Mouse (Mus musculus) liver, embryonic 11.5 days (tissue): ENCODE data around the gene Krtcap2. TPM values are rescaled to one million over a fixed set of nuclear protein-coding genes. Genes with fewer than 3 reads are reported as not detected.

Experiments used
- ATAC-seq: fragments of 200-750 bp; cut with Nextera tagmentation; replicated peaks from 2 replicates; pipeline ENCODE4 v1.8.0; 2017; ENCODE audit warnings: moderate number of reproducible peaks, mild to moderate bottlenecking, moderate TSS enrichment, moderate library complexity; ENCODE audit not compliant: low FRiP score
- DNase-seq: peaks from one replicate; pipeline ENCODE4 v3.0.0-alpha.2; 2017; ENCODE audit warnings: low spot score
- H3K27ac ChIP-seq: fragments of 300-500 bp; sonication (generic); 2 replicates; pipeline ENCODE4 v1.5.1; 2014; ENCODE audit warnings: mild to moderate bottlenecking, low read depth, low read length, control low read depth
- H3K27me3 ChIP-seq: fragments of 300-500 bp; sonication (generic); replicated peaks from 2 replicates; pipeline ENCODE4 v1.6.1; 2014; ENCODE audit warnings: low read length, mixed read lengths; ENCODE audit not compliant: control insufficient read depth, insufficient read depth
- H3K36me3 ChIP-seq: fragments of 300-500 bp; sonication (generic); 2 replicates; pipeline ENCODE4 v1.6.1; 2014; ENCODE audit warnings: mild to moderate bottlenecking, low read length, moderate library complexity, mixed read lengths; ENCODE audit not compliant: control insufficient read depth, insufficient read depth
- H3K4me1 ChIP-seq: fragments of 300-500 bp; sonication (generic); replicated peaks from 2 replicates; pipeline ENCODE4 v1.6.1; 2014; ENCODE audit warnings: low read length, mixed read lengths; ENCODE audit not compliant: control insufficient read depth, insufficient read depth
- H3K4me2 ChIP-seq: fragments of 300-500 bp; sonication (generic); 2 replicates; pipeline ENCODE4 v1.6.1; 2014; ENCODE audit warnings: mild to moderate bottlenecking, control low read depth, moderate library complexity
- H3K4me3 ChIP-seq: fragments of 300-500 bp; sonication (generic); 2 replicates; pipeline ENCODE4 v1.5.1; 2014; ENCODE audit warnings: low read depth, low read length, control low read depth
- H3K9ac ChIP-seq: fragments of 300-500 bp; sonication (generic); 2 replicates; pipeline ENCODE4 v1.6.1; 2014; ENCODE audit warnings: low read depth, low read length, control low read depth
- H3K9me3 ChIP-seq: fragments of 300-500 bp; sonication (generic); 2 replicates; pipeline ENCODE4 v1.6.1; 2016; ENCODE audit warnings: low read length, inconsistent platforms, mixed read lengths; ENCODE audit not compliant: control insufficient read depth
- WGBS: fragments of 180-500 bp; shearing (Covaris S2); extraction: QIAGEN DNeasy Blood & Tissue Kit; methylation state at CpG from one replicate; pipeline ENCODE4 v1.1.7; 2014; 5-methylcytosine and 5-hydroxymethylcytosine counted together
- polyA plus RNA-seq: library from polyadenylated mRNA; unstranded; fragments of >200 nt; fragmentation: Nextera tagmentation; extraction: Ambion mirVana; gene quantifications from 2 replicates; pipeline ENCODE4 v1.2.1, GENCODE M21; 2014

Krtcap2 gene
- 246 and 251 TPM in 2 replicates for polyA plus RNA-seq

DNA sequence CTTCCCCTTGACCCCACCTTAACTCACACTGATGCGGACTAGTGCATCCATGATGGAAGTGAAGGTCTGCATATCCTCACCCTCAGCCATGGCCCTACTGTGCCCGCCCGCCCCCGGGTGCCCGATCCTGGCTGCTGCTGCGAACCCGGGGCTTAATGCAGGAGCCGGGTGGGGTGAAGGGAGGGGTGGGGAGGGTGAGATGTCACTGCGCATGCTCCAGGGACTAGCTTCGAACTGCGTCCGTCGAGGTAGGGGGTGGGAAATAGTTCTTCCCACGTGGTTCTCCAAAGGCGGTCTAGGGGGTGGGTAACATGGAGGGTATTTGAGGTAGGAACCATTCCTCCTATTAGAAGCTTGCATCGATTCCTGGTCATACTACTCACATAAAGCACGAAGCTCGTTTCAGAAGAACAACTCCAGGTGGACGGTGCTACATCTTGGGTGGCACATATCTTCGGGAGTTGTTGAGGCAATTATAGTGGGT lies at the start of gene Krtcap2:
Gene Krtcap2, plus strand, starts transcription at position 279 of the 484 bp plus-strand sequence.
- DNase-seq, result no peak
- H3K4me1 ChIP-seq, result peaks cover 34% of the 10 kb centered on the region
- WGBS, result 6% methylated on average over 20 of the region's 20 CpGs
- peak within 1 kb of the TSS; percentile 75 for H3K4me3 ChIP-seq
- ATAC-seq, result peak; percentile 4; the same call in 1 of the 2 replicates
- H3K9ac ChIP-seq, result peak within 1 kb of the TSS; percentile 73
- H3K27me3 ChIP-seq, result peaks cover 24% of the 10 kb centered on the region
- peak within 1 kb of the TSS; percentile 84 for H3K4me2 ChIP-seq
- no peaks in the 10 kb centered on the region for H3K9me3 ChIP-seq
- H3K36me3 ChIP-seq, result no peaks in the 10 kb centered on the region
- H3K27ac ChIP-seq, result 0 out of 2 replicates have a peak within 1 kb of the TSS, but pooled peaks have one; percentile 6

- peak overlapping the region; percentile 87 for H3K27ac ChIP-seq
- peak; percentile 87 for DNase-seq
- H3K9me3 ChIP-seq, result no peaks in the 10 kb centered on the region
- WGBS, result 8% methylated on average over 33 of the region's 33 CpGs
- peak overlapping the region; percentile 75 for H3K9ac ChIP-seq
- H3K36me3 ChIP-seq, result no peaks in the 10 kb centered on the region
- H3K4me3 ChIP-seq, result peak overlapping the region; percentile 59
- ATAC-seq, result peak; percentile 96
- H3K27me3 ChIP-seq, result no peaks in the 10 kb centered on the region; the same call in 1 of the 2 replicates
- peak overlapping the region; percentile 90 for H3K4me2 ChIP-seq
- peaks cover 9% of the 10 kb centered on the region for H3K4me1 ChIP-seq
These were observed 49.5 kb upstream of the Krtcap2 start for GRCm38 (mm10) chr3:89195979-89196877.

- Histone ChIP-seq H3K27me3 (no peaks in the 10 kb centered on the region; the same call in 1 of the 2 replicates), H3K27ac (no peak overlapping the region), H3K9ac (no peak overlapping the region), H3K4me3 (no peak overlapping the region), H3K9me3 (no peaks in the 10 kb centered on the region), H3K36me3 (peaks cover 4% of the 10 kb centered on the region; the same call in 1 of the 2 replicates), H3K4me1 (peaks cover 12% of the 10 kb centered on the region), H3K4me2 (no peak overlapping the region)
- DNase-seq (no peak), ATAC-seq (no peak)
- 63% methylated on average over 3 of the region's 3 CpGs for WGBS
These were observed 45.9 kb upstream of the Krtcap2 start for GRCm38 (mm10) chr3:89199839-89200238.

- Histone ChIP-seq H3K36me3 (peaks cover 10% of the 10 kb centered on the region), H3K9me3 (no peaks in the 10 kb centered on the region), H3K9ac (peak within 1 kb of the TSS; percentile 55), H3K27me3 (no peaks in the 10 kb centered on the region; the same call in 1 of the 2 replicates), H3K4me2 (peak within 1 kb of the TSS; percentile 83), H3K27ac (peak within 1 kb of the TSS; percentile 5; the same call in 1 of the 2 replicates), H3K4me1 (peaks cover 3% of the 10 kb centered on the region), H3K4me3 (peak within 1 kb of the TSS; percentile 55)
- 26% methylated on average over 13 of the region's 13 CpGs for WGBS
- ATAC-seq, result peak; percentile 82
- DNase-seq, result peak; percentile 78
These were observed 43.3 kb upstream of the Krtcap2 start, which contains the start of gene Gba for GRCm38 (mm10) chr3:89202253-89203141. TSS of gene Gba (plus strand) at chr3:89202928.

GRCm38 (mm10) chr3:89203142-89203514 lies 42.6 kb upstream of the Krtcap2 start:
- Histone ChIP-seq H3K4me3 (peak overlapping the region; percentile 55), H3K9me3 (no peaks in the 10 kb centered on the region), H3K4me2 (peak overlapping the region; percentile 83), H3K27me3 (no peaks in the 10 kb centered on the region; the same call in 1 of the 2 replicates), H3K4me1 (peaks cover 3% of the 10 kb centered on the region), H3K9ac (peak overlapping the region; percentile 55), H3K27ac (peak overlapping the region; percentile 5; the same call in 1 of the 2 replicates), H3K36me3 (peaks cover 16% of the 10 kb centered on the region)
- WGBS, result 30% methylated on average over 5 of the region's 5 CpGs
- ATAC-seq (0 out of 2 replicates have a peak, but pooled peaks have one; percentile 40), DNase-seq (no peak)

- H3K4me3 ChIP-seq, result no peak overlapping the region
- no peak overlapping the region for H3K4me2 ChIP-seq
- ATAC-seq (no peak), DNase-seq (no peak)
- H3K4me1 ChIP-seq, result peaks cover 3% of the 10 kb centered on the region
- no peak overlapping the region for H3K27ac ChIP-seq
- H3K9ac ChIP-seq, result no peak overlapping the region
- WGBS, result 88% methylated on average over 7 of the region's 7 CpGs
- H3K9me3 ChIP-seq, result no peaks in the 10 kb centered on the region
- H3K27me3 ChIP-seq, result no peaks in the 10 kb centered on the region
- peaks cover 39% of the 10 kb centered on the region for H3K36me3 ChIP-seq
These were observed 39.7 kb upstream of the Krtcap2 start for GRCm38 (mm10) chr3:89206079-89206478.

DNA sequence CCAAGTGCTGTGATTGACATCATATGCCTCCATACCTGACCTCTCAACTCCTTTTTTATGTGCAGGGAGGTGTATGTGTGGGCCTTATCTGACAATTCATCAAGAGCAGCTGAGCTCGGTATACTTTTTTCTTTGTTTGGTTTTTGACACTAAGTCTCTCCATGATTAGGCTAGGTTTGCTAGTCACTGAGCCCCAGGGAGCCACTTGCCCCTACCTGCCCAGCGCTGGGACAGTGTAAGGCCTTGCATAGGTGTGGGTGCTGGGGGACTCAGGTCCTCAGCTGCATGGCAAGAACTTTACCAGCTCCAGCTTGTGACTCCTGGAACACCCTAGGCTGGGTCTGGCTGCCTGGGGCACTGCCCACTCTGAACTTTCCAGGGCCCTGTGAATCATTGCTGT lies 39.1 kb upstream of the Krtcap2 start:
- Histone ChIP-seq H3K9me3 (no peaks in the 10 kb centered on the region), H3K4me2 (no peak overlapping the region), H3K4me3 (no peak overlapping the region), H3K4me1 (peaks cover 3% of the 10 kb centered on the region), H3K36me3 (peaks cover 39% of the 10 kb centered on the region), H3K27ac (no peak overlapping the region), H3K9ac (no peak overlapping the region), H3K27me3 (no peaks in the 10 kb centered on the region)
- no peak for DNase-seq
- 84% methylated on average over 2 of the region's 2 CpGs for WGBS
- no peak for ATAC-seq

- H3K4me3 ChIP-seq, result no peak overlapping the region
- peaks cover 10% of the 10 kb centered on the region for H3K4me1 ChIP-seq
- 87% methylated on average over 13 of the region's 13 CpGs for WGBS
- ATAC-seq, result no peak
- peaks cover 39% of the 10 kb centered on the region for H3K36me3 ChIP-seq
- no peak overlapping the region for H3K27ac ChIP-seq
- DNase-seq, result no peak
- H3K9me3 ChIP-seq, result no peaks in the 10 kb centered on the region
- no peak overlapping the region for H3K4me2 ChIP-seq
- H3K27me3 ChIP-seq, result no peaks in the 10 kb centered on the region
- no peak overlapping the region for H3K9ac ChIP-seq
These were observed 37.6 kb upstream of the Krtcap2 start for GRCm38 (mm10) chr3:89208075-89208657.
